Comparison of ENCODE assay signal across 17 mouse cellular contexts in the genomic region with DNA sequence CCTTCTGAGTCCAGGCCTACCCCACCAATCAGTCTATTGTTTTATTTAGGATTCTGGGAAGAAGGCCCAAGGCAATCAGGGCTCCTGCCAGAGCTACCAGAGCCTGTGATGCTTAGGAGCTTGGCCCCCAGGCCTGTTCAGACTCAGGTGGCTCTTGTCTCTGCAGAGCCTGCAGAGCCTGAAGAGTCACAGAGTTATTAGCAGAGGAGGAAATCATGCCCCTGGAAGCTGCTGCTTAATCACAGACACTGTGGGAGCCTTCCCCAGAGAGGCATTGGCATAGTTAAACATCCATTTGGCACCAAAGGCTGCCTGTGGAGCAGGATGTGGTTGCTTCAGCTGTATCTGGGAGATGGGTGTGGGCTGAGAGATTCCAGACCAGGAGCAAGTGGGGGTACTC. TPM values are rescaled to one million over a fixed set of nuclear protein-coding genes. Genes with fewer than 3 reads are reported as not detected.
A peak's percentile ranks its signal among the peaks of the same experiment; 100 is the strongest.
DNase-seq lines count a peak whose midpoint lies in the region; ATAC-seq lines count a peak whose summit lies in the region.
"Had no signal": no experiment of that assay in that cellular context is flagged by ENCODE, and none has a peak within 500 bp of the region (broad histone marks: within the 10 kb centered on the region; RNA-seq: fewer than 3 reads in every experiment).

No protein-coding gene starts in this region.

- ATAC-seq in cerebellum, adult (ENCODE audit: insufficient number of reproducible peaks, low FRiP score, low TSS enrichment) = peak; percentile 82
- ATAC-seq in hindbrain, embryonic 15.5 days (ENCODE audit: low FRiP score, low read depth) = peak; percentile 49; the same call in 1 of the 2 replicates
- ATAC-seq in hindbrain, embryonic 13.5 days (ENCODE audit: low FRiP score) = no peak
- ATAC-seq: liver, embryonic 12.5 days had no signal

- no peak for DNase-seq in cerebellum, postnatal 4 days (ENCODE audit: low spot score in 2 of 2)
- peak; percentile 47 for DNase-seq in 3T3-L1 (ENCODE audit: low read depth, low spot score)
- peak; percentile 45 for DNase-seq in cerebellum, adult 8-10 months
- no peak for DNase-seq in thymus, postnatal 0 days (ENCODE audit: low spot score)
- DNase-seq in frontal cortex, postnatal 36 days (ENCODE audit: low spot score in 2 of 2) = no peak
- DNase-seq: adrenal gland, postnatal 25 days; gastrocnemius, adult 2 months; kidney, adult 11 months; kidney, postnatal 25 days; lung, postnatal 10 days; thymus, adult 18-20 months had no signal

- H3K4me2 ChIP-seq in hindbrain, embryonic 15.5 days = no peak overlapping the region
- H3K4me2 ChIP-seq in hindbrain, embryonic 13.5 days = no peak overlapping the region
- H3K4me2 ChIP-seq: liver, embryonic 12.5 days; neural tube, embryonic 12.5 days had no signal

- H3K27me3 ChIP-seq in hindbrain, embryonic 15.5 days = no peaks in the 10 kb centered on the region
- no peaks in the 10 kb centered on the region for H3K27me3 ChIP-seq in hindbrain, embryonic 13.5 days
- H3K27me3 ChIP-seq: liver, embryonic 12.5 days; neural tube, embryonic 12.5 days had no signal

- peaks cover 5% of the 10 kb centered on the region; the same call in 1 of the 2 replicates for H3K4me1 ChIP-seq in hindbrain, embryonic 15.5 days (replicated peaks)
- peaks cover 5% of the 10 kb centered on the region; the same call in 1 of the 2 replicates for H3K4me1 ChIP-seq in hindbrain, embryonic 13.5 days (replicated peaks)
- H3K4me1 ChIP-seq: liver, embryonic 12.5 days; midbrain, embryonic 10.5 days; neural tube, embryonic 12.5 days had no signal

- H3K27ac ChIP-seq in hindbrain, embryonic 15.5 days (replicated peaks) = no peak overlapping the region
- H3K27ac ChIP-seq in hindbrain, embryonic 13.5 days = no peak overlapping the region
- H3K27ac ChIP-seq: gastrocnemius, adult 2 months; liver, embryonic 12.5 days; midbrain, embryonic 10.5 days; neural tube, embryonic 12.5 days had no signal

- H3K4me3 ChIP-seq in hindbrain, embryonic 15.5 days = no peak overlapping the region
- no peak overlapping the region for H3K4me3 ChIP-seq in hindbrain, embryonic 13.5 days
- H3K4me3 ChIP-seq: gastrocnemius, adult 2 months; liver, embryonic 12.5 days; midbrain, embryonic 10.5 days; neural tube, embryonic 12.5 days had no signal

- no peaks in the 10 kb centered on the region for H3K36me3 ChIP-seq in hindbrain, embryonic 15.5 days
- H3K36me3 ChIP-seq in hindbrain, embryonic 13.5 days = no peaks in the 10 kb centered on the region
- H3K36me3 ChIP-seq: liver, embryonic 12.5 days; midbrain, embryonic 10.5 days; neural tube, embryonic 12.5 days had no signal

- no peaks in the 10 kb centered on the region for H3K9me3 ChIP-seq in hindbrain, embryonic 15.5 days
- H3K9me3 ChIP-seq in hindbrain, embryonic 13.5 days = no peaks in the 10 kb centered on the region; the same call in 1 of the 2 replicates
- H3K9me3 ChIP-seq: liver, embryonic 12.5 days; midbrain, embryonic 10.5 days; neural tube, embryonic 12.5 days had no signal

- H3K9ac ChIP-seq in hindbrain, embryonic 15.5 days = no peak overlapping the region
- H3K9ac ChIP-seq in hindbrain, embryonic 13.5 days = no peak overlapping the region
- H3K9ac ChIP-seq: liver, embryonic 12.5 days; neural tube, embryonic 12.5 days had no signal

RNA-seq across cellular contexts. Expression of a gene that starts 30.3 kb away (rescaled TPM):
- polyA plus RNA-seq in hindbrain, embryonic 15.5 days (2015; fragmentation: Nextera tagmentation; extraction: Ambion mirVana) = 14.7 and 15.2 TPM in 2 replicates
- 10.3 and 12.1 TPM in 2 replicates for polyA plus RNA-seq in hindbrain, embryonic 13.5 days (2015; fragmentation: Nextera tagmentation; extraction: Ambion mirVana)
- 0.14 and 0.17 TPM in 2 replicates for polyA plus RNA-seq in thymus, postnatal 0 days (2015; fragmentation: Nextera tagmentation; extraction: Ambion mirVana)
- polyA plus RNA-seq: liver, embryonic 12.5 days had no signal

Comparison
In these comparisons a context has a peak if more than half of its experiments do, and no peak if none do; other contexts are left out.
1. DNase-seq: peak in 3T3-L1 (single experiment) and cerebellum, adult 8-10 months (single experiment); none in cerebellum, postnatal 4 days (0 of 2), thymus, postnatal 0 days (single experiment) and frontal cortex, postnatal 36 days (0 of 2).